Mouse (Mus musculus): Measurements from ENCODE around the gene Armh3. TPM values are rescaled to one million over a fixed set of nuclear protein-coding genes. Genes with fewer than 3 reads are reported as not detected.
"Not testable (repeated sequence)": the region's sequence is repeated elsewhere in the genome, so short reads cannot be mapped to it uniquely, and the experiment has no call there.

Gene Armh3
- polyA plus RNA-seq, 1 experiment from 2014 or later = 9.6 TPM

GRCm38 (mm10) chr19:46003371-46004226 lies 5.3 kb upstream of the Armh3 start, which contains the start of gene Hps6:
Hps6 (plus strand) TSS chr19:46003508.
- Histone ChIP-seq H3K36me3 (ENCODE audit: control insufficient read depth, insufficient read depth, low read length) (no peaks in the 10 kb centered on the region; the same call in 1 of the 2 replicates), H3K9ac (ENCODE audit: low read depth, low read length) (peak within 1 kb of the TSS; percentile 82), H3K4me3 (ENCODE audit: low read depth, low read length) (peak within 1 kb of the TSS; percentile 79), H3K4me1 (ENCODE audit: control insufficient read depth, insufficient read depth, low read length) (peaks cover 10% of the 10 kb centered on the region), H3K27me3 (ENCODE audit: control insufficient read depth, insufficient read depth, low read length) (0 out of 2 replicates have a peak, but pooled peaks cover 2% of the 10 kb centered on the region), H3K27ac (ENCODE audit: low read depth, low read length) (no peak within 1 kb of the TSS), H3K9me3 (replicated peaks; ENCODE audit: control insufficient read depth, low read length) (no peaks in the 10 kb centered on the region), H3K4me2 (peak within 1 kb of the TSS; percentile 100)
- WGBS (ENCODE audit: insufficient replicate concordance) = under 1% methylated on average over 70 of the region's 70 CpGs
- ATAC-seq (replicated peaks; ENCODE audit: insufficient number of reproducible peaks, low FRiP score, low TSS enrichment) = peak; percentile 88

GRCm38 (mm10) chr19:46002279-46002678 lies 4.0 kb upstream of the Armh3 start:
- Histone ChIP-seq H3K4me2 (no peak overlapping the region), H3K9ac (ENCODE audit: low read depth, low read length) (no peak overlapping the region), H3K4me3 (ENCODE audit: low read depth, low read length) (no peak overlapping the region), H3K9me3 (replicated peaks; ENCODE audit: control insufficient read depth, low read length) (no peaks in the 10 kb centered on the region), H3K36me3 (ENCODE audit: control insufficient read depth, insufficient read depth, low read length) (no peaks in the 10 kb centered on the region; the same call in 1 of the 2 replicates), H3K27ac (ENCODE audit: low read depth, low read length) (no peak overlapping the region), H3K4me1 (ENCODE audit: control insufficient read depth, insufficient read depth, low read length) (peaks cover 10% of the 10 kb centered on the region), H3K27me3 (ENCODE audit: control insufficient read depth, insufficient read depth, low read length) (0 out of 2 replicates have a peak, but pooled peaks cover 2% of the 10 kb centered on the region)
- 75% methylated on average over 9 of the region's 9 CpGs for WGBS (ENCODE audit: insufficient replicate concordance)
- ATAC-seq (replicated peaks; ENCODE audit: insufficient number of reproducible peaks, low FRiP score, low TSS enrichment) = no peak

- no peak for ATAC-seq (replicated peaks; ENCODE audit: insufficient number of reproducible peaks, low FRiP score, low TSS enrichment)
- WGBS (ENCODE audit: insufficient replicate concordance) = 71% methylated on average over 1 of the region's 1 CpGs
Measured at GRCm38 (mm10) chr19:45999378-45999777, 1.1 kb upstream of the Armh3 start.

GRCm38 (mm10) chr19:45998694-45999217 lies 468 bp upstream of the Armh3 start:
- 12% methylated on average over 8 of the region's 8 CpGs for WGBS (ENCODE audit: insufficient replicate concordance)
- Histone ChIP-seq H3K9ac (ENCODE audit: low read depth, low read length) (peak overlapping the region; percentile 97), H3K27me3 (ENCODE audit: control insufficient read depth, insufficient read depth, low read length) (no peaks in the 10 kb centered on the region), H3K27ac (ENCODE audit: low read depth, low read length) (no peak overlapping the region), H3K4me1 (ENCODE audit: control insufficient read depth, insufficient read depth, low read length) (no peaks in the 10 kb centered on the region), H3K9me3 (replicated peaks; ENCODE audit: control insufficient read depth, low read length) (peaks cover 2% of the 10 kb centered on the region; the same call in 1 of the 2 replicates), H3K4me3 (ENCODE audit: low read depth, low read length) (peak overlapping the region; percentile 86), H3K36me3 (ENCODE audit: control insufficient read depth, insufficient read depth, low read length) (no peaks in the 10 kb centered on the region; the same call in 1 of the 2 replicates), H3K4me2 (peak overlapping the region; percentile 79)
- ATAC-seq (replicated peaks; ENCODE audit: insufficient number of reproducible peaks, low FRiP score, low TSS enrichment) = no peak

More at GRCm38 (mm10) chr19:45999378-45999777, 1.1 kb upstream of the Armh3 start:
- H3K4me3 ChIP-seq (ENCODE audit: low read depth, low read length) = no peak overlapping the region
- peaks cover 2% of the 10 kb centered on the region; the same call in 1 of the 2 replicates for H3K9me3 ChIP-seq (replicated peaks; ENCODE audit: control insufficient read depth, low read length)
- no peak overlapping the region for H3K27ac ChIP-seq (ENCODE audit: low read depth, low read length)
- no peaks in the 10 kb centered on the region; the same call in 1 of the 2 replicates for H3K36me3 ChIP-seq (ENCODE audit: control insufficient read depth, insufficient read depth, low read length)
- no peak overlapping the region for H3K4me2 ChIP-seq
- no peak overlapping the region for H3K9ac ChIP-seq (ENCODE audit: low read depth, low read length)
- 0 out of 2 replicates have a peak, but pooled peaks cover 2% of the 10 kb centered on the region for H3K27me3 ChIP-seq (ENCODE audit: control insufficient read depth, insufficient read depth, low read length)
- peaks cover 5% of the 10 kb centered on the region for H3K4me1 ChIP-seq (ENCODE audit: control insufficient read depth, insufficient read depth, low read length)

- peak overlapping the region; percentile 86 for H3K4me3 ChIP-seq (ENCODE audit: low read depth, low read length)
- peak overlapping the region; percentile 97 for H3K9ac ChIP-seq (ENCODE audit: low read depth, low read length)
- peak overlapping the region; percentile 79 for H3K4me2 ChIP-seq
- H3K9me3 ChIP-seq (replicated peaks; ENCODE audit: control insufficient read depth, low read length) = peaks cover 2% of the 10 kb centered on the region; the same call in 1 of the 2 replicates
- peak overlapping the region; percentile 94; the same call in 1 of the 2 replicates for H3K27ac ChIP-seq (ENCODE audit: low read depth, low read length)
- H3K27me3 ChIP-seq (ENCODE audit: control insufficient read depth, insufficient read depth, low read length) = no peaks in the 10 kb centered on the region
- no peaks in the 10 kb centered on the region for H3K4me1 ChIP-seq (ENCODE audit: control insufficient read depth, insufficient read depth, low read length)
- no peak for ATAC-seq (replicated peaks; ENCODE audit: insufficient number of reproducible peaks, low FRiP score, low TSS enrichment)
- H3K36me3 ChIP-seq (ENCODE audit: control insufficient read depth, insufficient read depth, low read length) = no peaks in the 10 kb centered on the region; the same call in 1 of the 2 replicates
- 61% methylated on average over 5 of the region's 5 CpGs for WGBS (ENCODE audit: insufficient replicate concordance)
Measured at GRCm38 (mm10) chr19:45997365-45997764, 923 bp downstream of the Armh3 start.

- Histone ChIP-seq H3K9ac (ENCODE audit: low read depth, low read length) (no peak overlapping the region), H3K27me3 (ENCODE audit: control insufficient read depth, insufficient read depth, low read length) (no peaks in the 10 kb centered on the region), H3K4me1 (ENCODE audit: control insufficient read depth, insufficient read depth, low read length) (no peaks in the 10 kb centered on the region), H3K4me2 (no peak overlapping the region), H3K36me3 (ENCODE audit: control insufficient read depth, insufficient read depth, low read length) (no peaks in the 10 kb centered on the region; the same call in 1 of the 2 replicates), H3K27ac (ENCODE audit: low read depth, low read length) (no peak overlapping the region), H3K9me3 (replicated peaks; ENCODE audit: control insufficient read depth, low read length) (peaks cover 2% of the 10 kb centered on the region; the same call in 1 of the 2 replicates), H3K4me3 (ENCODE audit: low read depth, low read length) (no peak overlapping the region)
- WGBS (ENCODE audit: insufficient replicate concordance) = 92% methylated on average over 13 of the region's 13 CpGs
- no peak for ATAC-seq (replicated peaks; ENCODE audit: insufficient number of reproducible peaks, low FRiP score, low TSS enrichment)
Measured at GRCm38 (mm10) chr19:45993981-45994737, 4.1 kb downstream of the Armh3 start.

- not testable (repeated sequence) for H3K9me3 ChIP-seq (replicated peaks; ENCODE audit: control insufficient read depth, low read length); ATAC-seq (replicated peaks; ENCODE audit: insufficient number of reproducible peaks, low FRiP score, low TSS enrichment); H3K4me1 ChIP-seq (ENCODE audit: control insufficient read depth, insufficient read depth, low read length); H3K27ac ChIP-seq (ENCODE audit: low read depth, low read length); H3K4me2 ChIP-seq; H3K9ac ChIP-seq (ENCODE audit: low read depth, low read length); H3K36me3 ChIP-seq (ENCODE audit: control insufficient read depth, insufficient read depth, low read length); H3K4me3 ChIP-seq (ENCODE audit: low read depth, low read length); H3K27me3 ChIP-seq (ENCODE audit: control insufficient read depth, insufficient read depth, low read length)
- WGBS (ENCODE audit: insufficient replicate concordance) = 86% methylated on average over 6 of the region's 6 CpGs
Measured at GRCm38 (mm10) chr19:45993441-45993840, 4.8 kb downstream of the Armh3 start.

GRCm38 (mm10) chr19:45991171-45991570 lies 7.1 kb downstream of the Armh3 start:
- Histone ChIP-seq H3K27me3 (ENCODE audit: control insufficient read depth, insufficient read depth, low read length) (no peaks in the 10 kb centered on the region), H3K4me1 (ENCODE audit: control insufficient read depth, insufficient read depth, low read length) (no peaks in the 10 kb centered on the region), H3K27ac (ENCODE audit: low read depth, low read length) (no peak overlapping the region), H3K4me3 (ENCODE audit: low read depth, low read length) (no peak overlapping the region), H3K9ac (ENCODE audit: low read depth, low read length) (no peak overlapping the region), H3K4me2 (no peak overlapping the region), H3K9me3 (replicated peaks; ENCODE audit: control insufficient read depth, low read length) (peaks cover 2% of the 10 kb centered on the region; the same call in 1 of the 2 replicates), H3K36me3 (ENCODE audit: control insufficient read depth, insufficient read depth, low read length) (no peaks in the 10 kb centered on the region; the same call in 1 of the 2 replicates)
- WGBS (ENCODE audit: insufficient replicate concordance) = 85% methylated on average over 3 of the region's 3 CpGs
- no peak for ATAC-seq (replicated peaks; ENCODE audit: insufficient number of reproducible peaks, low FRiP score, low TSS enrichment)
